Mouse (Mus musculus): ENCODE data around the gene Zfp874b.
"Not testable (repeated sequence)": the region's sequence is repeated elsewhere in the genome, so short reads cannot be mapped to it uniquely, and the experiment has no call there.

The Zfp874b gene

GRCm38 (mm10) chr13:67483625-67484423 is at the start of gene Zfp874b:
Gene Zfp874b, minus strand, starts transcription at chr13:67484258.
- in situ Hi-C loops (cut with MboI, MseI) = no loop called here

GRCm38 (mm10) chr13:67527049-67527730 is 43.1 kb upstream of the Zfp874b start:
- in situ Hi-C loops (cut with MboI, MseI) = no loop called here

GRCm38 (mm10) chr13:67525753-67526410 is 41.8 kb upstream of the Zfp874b start, which contains the start of the genes Gm26965 and Zfp87:
Gene Gm26965, minus strand, starts transcription at chr13:67526151.
Gene Zfp87, minus strand, starts transcription at chr13:67526177.
- in situ Hi-C loops (cut with MboI, MseI) = no loop called here

GRCm38 (mm10) chr13:67500908-67501307 is 16.9 kb upstream of the Zfp874b start:
- in situ Hi-C loops (cut with MboI, MseI) = loop anchor here (10.0 kb wide), 1 partner anchor 184 kb away; the partner anchor contains the start of gene Zfp738

GRCm38 (mm10) chr13:67500084-67500719 is 16.1 kb upstream of the Zfp874b start, which contains the start of gene Zfp58:
Gene Zfp58, minus strand, starts transcription at chr13:67500555.
- in situ Hi-C loops (cut with MboI, MseI) = loop anchor here (10.0 kb wide), 1 partner anchor 185 kb away; the partner anchor contains the start of gene Zfp738

- in situ Hi-C loops (cut with MboI, MseI) = no loop called here
Measured at GRCm38 (mm10) chr13:67495631-67496030, 11.6 kb upstream of the Zfp874b start.

- in situ Hi-C loops (cut with MboI, MseI) = no loop called here
Measured at GRCm38 (mm10) chr13:67484424-67484811, 360 bp upstream of the Zfp874b start.

GRCm38 (mm10) chr13:67481528-67481927 is 2.5 kb downstream of the Zfp874b start:
- in situ Hi-C loops (cut with MboI, MseI) = no loop called here

- in situ Hi-C loops (cut with MboI, MseI) = no loop called here
Measured at GRCm38 (mm10) chr13:67469274-67469673, 14.8 kb downstream of the Zfp874b start.

- in situ Hi-C loops (cut with MboI, MseI) = not testable (repeated sequence)
Measured at GRCm38 (mm10) chr13:67463506-67464185, 20.4 kb downstream of the Zfp874b start.

- in situ Hi-C loops (cut with MboI, MseI) = loop anchor here (5.0 kb wide), 1 partner anchor 120 kb away; the partner anchor contains the start of gene Zfp595
Measured at GRCm38 (mm10) chr13:67452021-67452309, 32.1 kb downstream of the Zfp874b start.

GRCm38 (mm10) chr13:67451172-67452020 is 32.7 kb downstream of the Zfp874b start, which contains the start of gene Zfp874a:
Gene Zfp874a, minus strand, starts transcription at chr13:67451624.
- in situ Hi-C loops (cut with MboI, MseI) = loop anchor here (5.0 kb wide), 1 partner anchor 119 kb away; the partner anchor contains the start of gene Zfp595

GRCm38 (mm10) chr13:67437095-67437494 is 47.0 kb downstream of the Zfp874b start:
- in situ Hi-C loops (cut with MboI, MseI) = not testable (repeated sequence)

GRCm38 (mm10) chr13:67428116-67428515 is 55.9 kb downstream of the Zfp874b start:
- in situ Hi-C loops (cut with MboI, MseI) = no loop called here

- in situ Hi-C loops (cut with MboI, MseI) = not testable (repeated sequence)
Measured at GRCm38 (mm10) chr13:67425699-67426098, 58.4 kb downstream of the Zfp874b start.

GRCm38 (mm10) chr13:67422532-67422931 is 61.5 kb downstream of the Zfp874b start:
- in situ Hi-C loops (cut with MboI, MseI) = loop anchor here (25.0 kb wide), 1 partner anchor 1165 kb away; the partner anchor contains the start of genes 1700001L19Rik, Fastkd3 and Mtrr

All from T-helper 1 cell (primary cell).